Mouse (Mus musculus): ENCODE measurements around the gene Ago1. TPM values are rescaled to one million over a fixed set of nuclear protein-coding genes. Genes with fewer than 3 reads are reported as not detected.

Ago1 gene
- polyA plus RNA-seq, 1 experiment from 2014 or later = 5.8 TPM

Other genes with a start within 250 kb of the Ago1 start
- 83.5 and 85.1 TPM in 2 replicates for gene Map7d1, start 212.2 kb downstream of the Ago1 start, polyA plus RNA-seq (2016; fragmentation: Nextera tagmentation; extraction: Ambion mirVana)
- 105 and 111 TPM in 2 replicates for gene Trappc3, start 206.3 kb downstream of the Ago1 start, polyA plus RNA-seq (2016; fragmentation: Nextera tagmentation; extraction: Ambion mirVana)
- gene Col8a2, start 181.8 kb downstream of the Ago1 start, polyA plus RNA-seq (2016; fragmentation: Nextera tagmentation; extraction: Ambion mirVana) = 13.3 and 16.7 TPM in 2 replicates
- gene Adprhl2, start 146.9 kb downstream of the Ago1 start, polyA plus RNA-seq (2016; fragmentation: Nextera tagmentation; extraction: Ambion mirVana) = 84.9 and 87.5 TPM in 2 replicates
- gene Tekt2, start 142.9 kb downstream of the Ago1 start, polyA plus RNA-seq (2016; fragmentation: Nextera tagmentation; extraction: Ambion mirVana) = 13.6 and 14.8 TPM in 2 replicates
- 17.2 and 18.8 TPM in 2 replicates for gene Ago3, start 39.0 kb downstream of the Ago1 start, polyA plus RNA-seq (2016; fragmentation: Nextera tagmentation; extraction: Ambion mirVana)
- gene Ago4, start 64.9 kb upstream of the Ago1 start, polyA plus RNA-seq (2016; fragmentation: Nextera tagmentation; extraction: Ambion mirVana) = 2.3 and 3.3 TPM in 2 replicates
- 40.8 and 52.9 TPM in 2 replicates for gene Clspn, start 88.4 kb upstream of the Ago1 start, polyA plus RNA-seq (2016; fragmentation: Nextera tagmentation; extraction: Ambion mirVana)
- gene 5730409E04Rik, start 141.2 kb upstream of the Ago1 start, polyA plus RNA-seq (2016; fragmentation: Nextera tagmentation; extraction: Ambion mirVana) = 2.5 and 2.6 TPM in 2 replicates
- 491 and 499 TPM in 2 replicates for gene Psmb2, start 209.0 kb upstream of the Ago1 start, polyA plus RNA-seq (2016; fragmentation: Nextera tagmentation; extraction: Ambion mirVana)

Measured in limb, embryonic 12.5 days (tissue).